Mouse (Mus musculus): ENCODE results near the gene Syngr2.
A peak's percentile ranks its signal among the peaks of the same experiment; 100 is the strongest.
"Not testable (repeated sequence)": the region's sequence is repeated elsewhere in the genome, so short reads cannot be mapped to it uniquely, and the experiment has no call there.

Gene Syngr2

DNA sequence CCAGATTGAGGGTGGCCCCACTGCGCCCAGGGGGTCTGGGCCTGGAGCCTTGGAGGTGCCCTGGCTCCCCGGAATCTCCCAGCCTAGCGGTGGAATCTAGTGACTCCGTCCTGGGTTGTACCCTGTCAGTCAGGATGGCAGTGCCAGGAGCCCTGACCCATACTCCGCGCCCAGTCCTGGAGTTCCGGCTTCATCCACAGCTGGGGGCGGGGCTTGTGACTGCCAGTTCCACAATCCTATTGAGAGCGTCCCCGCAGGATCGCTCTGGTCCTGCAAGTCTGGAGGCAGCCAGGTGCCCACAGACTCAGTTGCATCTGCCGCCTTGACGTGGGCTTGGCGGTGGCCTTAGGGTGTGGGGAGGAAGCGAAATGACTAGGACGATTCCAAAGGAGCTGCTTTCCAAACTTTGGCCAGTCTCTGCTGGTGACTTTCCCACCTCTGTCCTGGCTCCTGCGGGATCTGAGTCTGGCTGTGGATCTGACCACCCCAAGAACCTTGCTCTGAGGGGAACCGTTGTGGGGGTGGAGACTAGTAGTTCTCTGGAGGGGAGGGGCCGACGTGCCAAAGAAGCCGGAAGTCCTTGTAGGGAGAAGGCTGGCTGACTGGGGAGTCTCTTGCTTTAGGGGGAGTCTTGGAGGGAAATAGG, 1.1 kb downstream of the Syngr2 start:
- DNase-seq (ENCODE audit: low spot score in 2 of 2): peak in 1 of 2 experiments; percentile 70

DNA sequence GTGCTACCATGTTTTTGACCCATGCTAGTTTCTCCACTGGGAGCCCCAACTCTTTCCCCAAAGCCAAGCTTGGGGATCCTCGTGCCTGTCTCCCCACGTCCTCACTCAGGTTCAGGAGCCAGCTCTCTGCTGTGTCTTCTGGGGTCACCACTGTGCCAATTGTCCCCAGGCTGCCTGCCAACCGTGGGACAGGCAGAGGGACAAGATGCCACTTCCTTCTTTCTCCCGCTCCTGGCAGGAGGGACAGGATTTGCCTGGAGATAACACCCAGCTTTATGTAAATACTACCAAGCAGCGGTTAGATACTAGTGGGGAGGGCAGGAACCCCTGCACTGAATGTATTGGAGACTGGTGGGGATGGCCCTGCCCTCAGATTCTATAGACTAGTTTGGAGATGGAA, 4.4 kb downstream of the Syngr2 start:
- no peak for DNase-seq (ENCODE audit: low spot score in 2 of 2)

DNA sequence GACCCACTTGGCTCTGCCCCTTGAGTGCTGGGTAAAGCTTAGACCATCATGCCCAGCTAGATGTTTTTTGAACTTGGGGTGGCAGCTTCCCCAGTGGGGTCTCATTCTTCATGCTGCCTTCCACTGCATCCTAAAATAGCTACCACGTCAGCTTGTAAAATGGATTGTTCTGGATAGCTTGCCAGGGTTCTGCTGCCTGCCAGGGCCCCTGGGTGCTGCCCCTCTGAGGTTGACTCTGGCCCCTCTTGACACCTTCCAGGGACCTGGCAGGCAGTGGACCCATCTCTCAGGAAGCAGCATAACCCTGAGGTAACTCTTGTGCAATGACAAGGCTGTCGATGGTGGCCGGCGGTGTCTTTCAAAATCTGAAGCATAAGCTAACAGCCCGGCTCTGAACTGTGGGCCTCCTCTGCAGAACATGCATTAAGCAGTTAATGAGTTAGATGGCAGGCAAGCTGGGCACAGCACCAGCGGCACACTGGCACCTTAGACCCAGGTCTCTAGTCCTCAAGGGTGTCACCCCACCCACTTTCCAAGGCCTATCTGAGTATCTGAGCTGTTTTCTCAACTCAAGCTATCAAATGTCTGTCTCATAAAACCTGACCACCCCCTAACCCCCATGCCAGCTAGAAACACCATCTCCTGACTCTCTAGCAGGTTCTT, 5.4 kb downstream of the Syngr2 start:
- no peak for DNase-seq (ENCODE audit: low spot score in 2 of 2)

DNA sequence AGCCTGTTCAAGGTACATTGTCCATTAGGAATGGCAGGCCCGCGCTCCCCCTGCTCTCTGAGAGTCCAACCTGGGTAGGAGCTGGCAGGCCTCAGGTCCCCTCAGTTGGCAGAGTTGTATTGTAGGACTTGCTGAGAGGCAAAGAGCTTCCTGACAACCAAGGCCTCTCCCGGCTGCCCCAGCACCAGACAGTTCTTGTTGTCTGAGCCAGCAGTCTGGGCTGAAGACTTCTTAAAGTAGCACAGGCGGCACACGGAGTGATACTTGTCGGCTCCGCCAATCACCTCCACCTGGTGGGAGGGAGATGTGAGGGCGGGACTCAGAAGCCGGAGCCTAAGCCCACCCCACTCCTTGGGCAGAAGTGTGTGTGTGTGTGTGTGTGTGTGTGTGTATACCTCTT, 6.4 kb downstream of the Syngr2 start:
- DNase-seq (ENCODE audit: low spot score in 2 of 2): not testable (repeated sequence)

DNA sequence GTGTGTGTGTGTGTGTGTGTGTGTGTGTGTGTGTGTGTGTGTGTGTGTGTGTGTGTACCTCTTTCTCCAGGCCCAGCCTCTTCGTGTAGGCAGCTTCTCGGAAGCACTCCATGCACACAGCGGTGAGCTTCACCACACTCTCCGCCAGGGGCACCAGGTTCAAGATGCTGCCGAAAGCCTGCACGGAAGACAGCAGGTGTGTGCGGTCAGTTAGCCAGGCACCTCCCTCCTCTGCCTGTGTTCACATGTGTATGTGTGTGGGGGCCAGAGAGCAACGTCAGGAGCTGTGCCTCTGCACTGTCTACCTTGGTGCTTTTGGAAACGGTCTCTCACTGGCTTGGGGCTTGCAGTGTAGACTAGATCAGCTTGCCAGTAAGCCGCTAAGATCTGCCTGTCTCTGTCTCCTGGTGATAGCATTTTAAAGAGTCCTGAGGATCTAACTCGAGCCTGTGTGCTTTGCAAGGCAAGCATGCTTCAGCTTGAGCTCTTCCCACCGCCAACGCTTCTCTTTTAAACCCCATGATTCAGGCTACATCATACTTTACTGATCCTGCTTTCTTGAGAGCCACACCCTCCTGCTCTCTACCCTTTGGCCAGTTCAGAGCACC, 7.0 kb downstream of the Syngr2 start:
- DNase-seq (ENCODE audit: low spot score in 2 of 2): no peak

DNA sequence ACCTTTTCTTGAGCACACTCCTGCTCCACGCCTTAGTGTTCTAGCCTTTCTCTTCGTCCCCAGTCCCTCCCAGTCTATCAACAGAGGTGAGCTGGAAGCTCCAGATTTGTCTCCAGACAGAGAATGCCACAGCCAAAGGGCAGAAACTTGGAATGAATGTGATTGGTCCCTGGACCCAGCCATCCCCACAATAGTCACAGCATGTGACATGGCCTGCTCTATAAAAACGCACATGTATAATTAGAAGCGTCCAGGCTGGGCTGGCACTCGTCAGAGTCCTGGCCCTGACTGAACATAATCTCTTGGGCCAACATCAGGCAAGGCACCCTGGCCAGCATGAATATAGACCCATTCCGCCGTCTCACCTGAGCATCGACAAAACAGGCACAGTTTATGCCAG, 9.6 kb downstream of the Syngr2 start:
- no peak for DNase-seq (ENCODE audit: low spot score in 2 of 2)

DNA sequence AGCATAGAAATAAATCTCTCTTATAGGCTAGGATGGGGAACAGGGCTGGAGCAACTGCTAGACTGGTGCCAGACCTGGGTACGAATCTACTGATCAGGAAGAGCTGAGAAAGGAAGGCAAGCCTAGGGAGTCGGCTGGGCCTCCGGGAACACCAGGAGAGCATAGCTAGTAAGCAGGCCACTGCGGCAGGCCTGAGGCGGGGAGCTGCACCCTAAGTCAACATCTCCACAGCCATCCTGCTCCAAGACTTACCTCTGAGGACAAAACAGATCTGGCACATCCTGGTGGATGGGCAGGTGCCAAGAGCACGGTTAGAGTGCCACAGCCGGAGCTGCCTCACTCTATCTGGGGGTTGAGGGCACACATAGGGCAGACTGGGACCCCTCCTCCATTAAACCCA, 10.7 kb downstream of the Syngr2 start:
- no peak for DNase-seq (ENCODE audit: low spot score in 2 of 2)

DNA sequence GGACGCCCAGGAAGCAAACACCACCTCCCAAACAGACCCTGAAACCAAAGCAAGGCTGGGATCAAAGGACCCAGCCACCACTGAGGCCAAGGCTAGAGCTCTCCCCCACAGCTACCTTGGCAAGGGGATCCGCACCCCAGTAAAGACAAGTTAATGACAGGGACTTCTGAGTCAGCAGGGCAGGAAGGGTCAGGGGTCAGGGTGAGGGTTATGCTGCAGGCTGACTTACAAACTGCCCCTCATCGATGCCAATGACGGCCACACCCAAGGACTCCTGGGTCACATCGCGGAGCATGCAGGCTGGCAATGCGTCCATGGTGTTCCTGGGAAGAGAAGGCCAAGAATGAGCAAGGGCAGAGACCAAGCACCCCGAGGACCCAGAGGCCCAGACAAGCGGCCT, 12.4 kb downstream of the Syngr2 start:
- DNase-seq (ENCODE audit: low spot score in 2 of 2): no peak

DNA sequence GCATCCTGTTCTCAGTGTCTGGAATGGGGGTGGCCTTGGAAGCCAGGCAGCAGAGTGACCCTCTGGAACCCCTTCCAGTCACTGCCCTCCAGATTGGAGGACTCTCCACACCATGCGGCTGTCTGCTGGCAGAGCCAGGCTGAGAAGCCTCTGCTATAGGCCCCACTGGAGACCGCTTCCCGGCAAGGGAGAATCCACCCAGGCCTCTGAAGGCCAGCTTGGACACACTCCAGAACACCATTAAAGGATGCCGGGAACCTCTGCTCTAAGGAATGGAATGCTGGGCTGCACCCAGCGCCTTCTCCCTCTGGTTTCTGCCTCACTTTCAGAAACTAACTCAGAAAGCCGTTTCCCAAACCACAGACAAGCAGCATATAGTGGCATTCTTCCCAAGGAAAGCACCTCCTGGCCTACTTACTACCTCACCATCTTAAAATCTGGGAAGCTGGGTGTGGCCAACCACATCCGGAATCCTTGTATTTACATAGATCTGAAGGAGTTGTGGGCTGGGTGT, 13.3 kb downstream of the Syngr2 start:
- no peak for DNase-seq (ENCODE audit: low spot score in 2 of 2)

DNA sequence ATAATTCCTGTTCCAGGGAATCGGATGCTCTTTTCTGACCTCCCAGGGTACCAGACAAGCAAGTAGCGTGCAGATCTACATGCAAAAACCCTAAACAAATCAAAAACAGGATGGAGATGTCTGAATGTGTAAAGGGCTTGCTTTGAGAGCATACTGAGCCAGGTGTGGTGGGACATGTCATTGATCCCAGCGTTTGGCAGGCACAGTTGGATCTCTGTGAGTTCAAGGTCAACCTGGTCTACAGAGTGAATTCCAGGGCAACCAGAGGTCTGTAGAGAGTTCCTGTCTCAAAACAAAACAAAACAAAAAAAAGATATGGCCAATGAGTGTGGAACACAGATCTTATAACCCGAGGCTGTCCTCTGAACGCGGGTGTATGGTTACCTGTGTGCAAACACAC, 13.9 kb downstream of the Syngr2 start:
- DNase-seq (ENCODE audit: low spot score in 2 of 2): no peak

DNA sequence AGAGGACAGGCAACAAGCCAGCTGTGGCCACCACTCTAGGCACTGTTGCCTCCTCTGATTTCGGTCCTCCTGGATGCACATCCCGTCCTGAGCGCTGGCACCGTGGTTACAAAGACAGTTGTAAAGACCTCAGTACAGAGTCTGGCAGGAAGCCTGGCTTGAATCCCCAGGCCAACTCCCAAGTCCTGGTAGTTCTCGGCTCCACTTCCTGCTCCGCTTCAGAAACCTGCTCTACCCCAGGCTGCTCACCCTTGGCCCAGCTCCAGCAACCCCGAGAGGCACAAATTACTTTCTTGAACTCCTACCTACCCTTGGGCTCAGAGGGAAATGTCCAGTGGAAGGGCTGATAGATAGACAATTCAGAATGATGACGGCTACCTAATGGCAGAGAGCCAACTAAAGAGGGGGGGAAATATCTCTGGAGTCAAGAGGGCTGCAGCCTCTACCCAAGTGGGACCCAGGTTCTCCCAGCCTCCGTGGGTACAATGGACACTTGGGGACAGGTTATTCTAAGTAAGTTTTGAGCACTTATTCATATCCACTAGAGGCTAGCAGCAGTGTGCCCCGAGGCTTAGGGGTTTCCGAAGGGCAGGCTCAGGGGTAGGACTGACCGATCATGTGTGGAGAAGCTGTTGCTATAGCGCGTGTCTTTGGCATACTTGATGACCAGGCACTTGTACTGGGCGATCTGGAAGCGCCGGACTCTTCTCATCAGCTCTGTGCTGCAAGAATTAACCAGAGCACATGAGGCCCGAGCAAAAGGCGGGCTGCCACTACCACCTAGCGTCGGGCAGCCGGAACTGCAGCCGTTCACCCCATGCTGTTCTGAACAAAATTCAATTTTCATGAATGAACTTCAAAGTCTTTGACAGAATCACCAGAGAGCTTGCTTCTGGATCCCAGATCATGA, 14.8 kb downstream of the Syngr2 start:
- peak; percentile 42 to 84 for DNase-seq (ENCODE audit: low spot score in 2 of 2)

DNA sequence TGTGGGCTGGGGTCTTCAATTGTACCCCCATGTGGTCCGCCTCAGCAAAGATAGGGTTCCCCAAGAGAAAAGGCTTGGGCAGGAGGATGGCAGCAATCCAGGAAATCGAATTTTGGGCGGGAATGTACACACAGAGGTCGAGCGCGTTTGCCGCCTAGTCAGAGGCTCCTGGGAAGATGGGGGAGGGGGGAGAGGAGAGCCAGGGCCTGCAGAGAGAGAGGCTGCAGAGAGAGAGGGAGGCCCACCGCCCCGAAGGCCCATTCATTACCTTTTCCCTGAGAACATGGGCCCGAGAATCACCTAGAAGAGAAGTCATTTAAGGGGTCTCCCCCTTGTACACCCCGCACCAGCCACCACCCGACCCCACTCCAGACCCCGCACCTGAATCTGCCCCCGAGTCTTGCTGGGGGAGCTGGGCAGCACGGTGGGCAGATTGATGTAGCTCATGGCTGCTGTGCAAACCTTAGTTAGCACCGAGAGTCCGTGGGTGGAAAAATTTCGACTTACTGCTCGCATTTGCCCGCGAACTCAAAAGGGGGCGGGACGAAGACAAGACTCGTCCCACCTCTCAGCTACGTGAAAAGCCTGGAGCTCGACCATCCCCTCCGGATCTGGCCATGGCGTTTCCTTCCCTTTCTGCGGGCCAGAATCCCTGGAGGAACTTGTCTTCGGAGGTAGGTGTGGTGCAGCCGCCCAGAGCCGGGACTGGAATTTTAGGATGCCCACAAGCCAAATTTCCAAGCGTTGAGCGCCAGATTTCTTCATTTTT, 16.0 kb downstream of the Syngr2 start, which contains the start of the genes Afmid and Tk1:
TSS of gene Afmid (plus strand) at position 592 of the 769 bp plus-strand sequence.
TSS of gene Tk1 (minus strand) at position 760 of the 769 bp plus-strand sequence.
- no peak for DNase-seq (ENCODE audit: low spot score in 2 of 2)

DNA sequence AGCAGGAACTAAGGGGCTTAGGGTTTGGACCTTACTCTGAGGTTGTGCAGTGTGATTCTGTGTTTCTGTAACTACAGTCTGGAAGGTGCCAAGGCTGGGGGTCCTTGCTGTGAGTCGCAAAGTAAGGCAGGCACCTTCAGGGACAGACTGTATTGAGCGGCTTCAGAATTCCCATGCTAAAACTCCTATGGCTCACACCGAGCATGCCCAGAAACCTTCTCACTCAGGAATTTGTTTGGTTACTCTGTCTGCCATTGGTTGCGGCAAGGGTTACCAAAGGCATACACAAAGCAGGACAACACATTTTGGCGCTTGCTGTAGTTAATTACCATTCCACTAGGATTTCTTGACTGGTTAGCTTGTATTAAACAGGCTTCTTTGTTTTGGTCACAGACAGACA, 16.7 kb downstream of the Syngr2 start:
- no peak for DNase-seq (ENCODE audit: low spot score in 2 of 2)

DNA sequence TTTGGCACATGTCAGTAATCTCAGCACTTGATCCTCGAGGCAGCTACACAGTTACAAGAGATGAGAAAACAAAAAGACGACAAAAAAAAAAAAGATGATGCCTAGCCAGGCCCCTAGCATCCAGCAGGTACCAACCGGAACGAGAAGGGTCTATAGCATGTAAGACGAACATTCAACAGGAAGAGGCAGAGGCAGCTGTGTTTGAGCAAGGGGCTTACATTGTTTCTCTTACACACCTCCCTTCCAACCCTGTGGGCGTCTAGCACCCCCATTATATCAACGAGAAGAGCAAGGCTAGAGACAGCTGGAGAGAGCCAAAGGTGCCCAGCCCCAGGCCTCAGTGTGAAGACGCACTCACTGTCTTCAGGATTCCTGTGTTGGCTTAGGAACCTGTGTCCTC, 17.4 kb downstream of the Syngr2 start:
- DNase-seq (ENCODE audit: low spot score in 2 of 2): no peak

DNA sequence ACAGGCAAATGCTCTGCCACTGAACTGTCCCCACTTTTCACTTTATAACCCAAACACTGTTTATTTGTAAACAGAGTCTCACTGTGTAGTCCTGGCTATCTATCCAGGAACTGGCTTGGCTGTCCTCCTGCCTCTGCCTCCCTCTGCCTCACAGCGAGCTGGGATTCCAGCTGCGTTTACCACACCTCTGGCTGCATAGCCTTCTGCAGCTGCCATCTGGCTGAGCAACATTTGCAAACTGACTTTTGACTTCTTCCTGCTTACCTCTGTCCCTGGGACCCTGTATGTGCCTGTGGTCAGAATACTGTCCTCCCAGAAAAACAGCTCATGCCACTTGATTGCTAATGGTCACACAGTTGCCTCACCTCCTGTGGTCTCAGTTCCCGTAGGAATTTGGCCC, 17.9 kb downstream of the Syngr2 start:
- no peak for DNase-seq (ENCODE audit: low spot score in 2 of 2)

DNA sequence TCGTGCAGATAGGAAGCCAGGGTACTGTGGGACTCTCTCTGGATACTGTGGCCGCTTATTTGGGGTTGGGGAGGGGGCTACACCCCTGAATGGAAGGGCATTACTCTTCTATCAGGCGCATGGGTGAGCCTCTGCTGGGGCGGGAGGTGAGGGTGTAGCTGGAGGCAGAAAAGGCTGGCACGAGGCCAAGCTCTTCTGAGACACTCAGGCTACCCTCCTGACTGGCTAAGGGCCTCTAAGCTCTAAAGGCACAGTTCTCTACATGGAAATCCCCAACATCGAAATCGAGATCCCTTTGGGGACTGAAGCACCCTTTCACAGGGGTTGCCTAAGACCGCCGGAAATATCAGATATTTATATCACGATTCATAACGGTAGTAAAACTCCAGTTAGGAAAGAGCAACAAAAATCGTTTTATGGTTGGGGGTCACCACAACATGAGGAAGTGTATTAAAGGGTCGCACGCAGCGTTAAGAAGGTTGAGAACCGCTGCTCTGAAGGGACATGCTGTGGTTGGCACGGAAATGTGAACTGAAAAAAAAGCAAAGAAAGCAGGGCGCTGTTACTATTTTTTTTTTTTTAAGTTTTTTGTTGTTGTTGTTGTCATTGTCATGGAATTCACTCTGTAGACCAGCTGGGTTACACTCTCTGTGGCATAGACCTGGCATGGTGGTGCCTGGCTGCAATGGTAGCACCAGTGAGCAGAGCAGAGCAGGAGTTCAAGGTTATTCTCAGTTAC, 18.9 kb downstream of the Syngr2 start:
- DNase-seq (ENCODE audit: low spot score in 2 of 2): no peak

DNA sequence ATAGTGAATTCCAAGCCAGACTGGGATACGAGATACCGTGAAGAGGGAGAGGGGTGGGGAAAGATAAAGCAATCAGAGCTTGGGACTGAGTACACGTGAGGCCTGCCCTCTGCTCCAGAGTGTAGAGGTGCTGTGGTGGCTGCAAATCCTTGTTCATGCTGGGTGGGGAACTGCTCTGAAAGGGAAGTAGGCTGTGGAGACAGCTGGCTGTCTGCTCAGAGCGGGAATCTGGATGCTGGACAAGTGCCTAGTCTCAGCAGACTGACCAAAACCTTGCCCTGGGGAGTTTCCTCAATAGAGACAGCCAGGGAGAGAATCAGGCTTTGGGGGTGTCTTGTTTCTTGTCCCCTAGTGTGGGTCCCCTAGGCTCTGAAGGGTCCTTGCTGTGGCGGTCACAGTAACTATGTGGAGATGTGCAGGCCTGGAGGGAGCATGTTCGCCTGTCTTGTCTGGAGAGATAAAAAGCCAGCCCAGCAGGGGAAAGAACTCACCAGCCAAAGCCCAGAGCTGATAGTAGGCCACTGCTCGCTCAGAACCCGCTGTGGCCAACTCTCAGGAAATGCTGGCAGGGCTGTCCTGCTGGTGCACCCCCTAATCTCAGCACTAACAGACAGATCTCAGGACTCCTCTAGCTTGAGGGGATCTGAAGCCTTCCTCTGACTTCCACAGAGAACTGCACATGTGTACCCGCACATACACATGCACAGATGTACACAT, 19.6 kb downstream of the Syngr2 start:
- DNase-seq (ENCODE audit: low spot score in 2 of 2): no peak

DNA sequence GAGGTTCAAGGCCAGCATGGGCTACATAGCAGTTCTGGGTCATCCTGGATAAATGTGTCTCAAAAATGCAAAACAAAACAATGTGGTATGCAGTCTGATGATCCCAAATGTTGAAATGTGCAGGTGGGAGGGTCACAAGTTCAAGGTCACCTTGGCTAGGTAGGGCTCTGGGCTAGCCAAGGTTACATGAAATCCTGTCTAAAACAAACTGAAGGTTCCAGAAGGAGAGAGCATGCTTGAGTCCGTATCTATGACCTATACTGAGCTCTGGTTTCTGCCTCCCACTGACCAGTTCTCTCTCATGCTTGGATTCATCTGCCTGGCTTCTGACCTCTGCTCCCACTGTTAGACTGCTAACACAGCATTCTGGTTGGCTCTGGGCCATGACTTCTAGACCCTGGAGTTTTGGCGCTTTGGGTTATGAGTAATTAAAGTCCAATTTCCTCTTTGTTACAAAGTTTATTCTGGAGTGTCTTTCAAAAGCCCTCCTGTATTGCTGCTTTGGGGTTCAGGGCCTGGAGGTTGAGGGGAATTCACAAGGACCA, 20.3 kb downstream of the Syngr2 start:
- no peak for DNase-seq (ENCODE audit: low spot score in 2 of 2)

DNA sequence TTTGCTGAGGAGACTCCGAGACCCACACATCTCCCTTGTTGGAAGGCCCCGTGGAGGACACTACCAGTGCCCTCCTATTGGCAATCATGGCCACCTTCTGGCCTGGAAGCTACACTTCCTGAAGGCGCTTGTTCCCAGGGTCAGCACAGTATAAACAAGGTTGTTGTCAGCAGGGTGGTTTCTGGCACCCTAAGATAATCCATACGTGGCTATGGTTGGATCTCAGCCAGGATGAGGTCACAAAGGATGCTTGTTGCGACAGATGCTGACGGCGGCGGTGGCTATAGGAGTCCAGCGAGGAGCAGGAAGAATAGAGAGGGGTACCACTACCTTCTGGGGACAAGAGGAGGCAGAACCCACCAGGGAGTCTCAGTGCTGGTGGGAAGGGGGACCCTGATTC, 20.9 kb downstream of the Syngr2 start:
- DNase-seq (ENCODE audit: low spot score in 2 of 2): no peak
